Mouse (Mus musculus): ENCODE results near the gene Foxp1.

- TF ChIP-seq CTCF (IDR thresholded peaks at IDR 0.05; ENCODE audit: control insufficient read depth, insufficient read depth, low read length) = no peak
- TF ChIP-seq POLR2A (IDR thresholded peaks at IDR 0.05; ENCODE audit: borderline replicate concordance, control insufficient read depth, low read depth, low read length) = no peak
Observed at GRCm38 (mm10) chr6:99281433-99281832, 241.1 kb downstream of the Foxp1 start.

Data from bone marrow, adult 2 months (tissue).